Mouse (Mus musculus): ENCODE measurements around the gene Ciao1. TPM values are rescaled to one million over a fixed set of nuclear protein-coding genes. Genes with fewer than 3 reads are reported as not detected.

Gene Ciao1
- polyA plus RNA-seq, 1 experiment from 2014 or later: 61.4 TPM

DNA sequence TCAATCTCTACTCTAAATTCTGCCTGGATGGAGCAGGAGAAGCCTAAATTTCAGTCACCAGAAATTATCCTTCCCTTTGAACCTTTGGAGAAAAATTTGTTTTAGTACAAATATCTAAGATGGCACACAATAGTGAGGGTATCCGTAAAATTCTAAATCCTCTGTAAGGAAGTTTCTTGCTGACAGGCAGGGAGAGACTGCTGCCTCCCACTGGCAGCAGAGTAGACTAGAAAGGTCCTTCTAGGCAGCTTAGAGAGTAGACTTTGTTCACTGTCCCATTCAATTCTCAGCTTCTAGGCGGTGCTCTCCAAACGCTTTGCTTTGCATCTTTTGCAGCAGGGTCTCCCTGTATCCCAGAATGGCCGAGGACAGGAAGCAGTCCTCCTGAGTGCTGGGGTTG, 20.2 kb upstream of the Ciao1 start:
- Histone ChIP-seq H3K4me2 (replicated peaks; ENCODE audit: low read depth, low read length) (no peak overlapping the region), H3K27ac (ENCODE audit: low read length) (no peak overlapping the region), H3K9me3 (ENCODE audit: low read length) (no peaks in the 10 kb centered on the region), H3K4me1 (ENCODE audit: insufficient read depth, low read depth, low read length) (no peaks in the 10 kb centered on the region), H3K36me3 (ENCODE audit: insufficient read depth, low read length) (no peaks in the 10 kb centered on the region), H3K9ac (replicated peaks; ENCODE audit: low read depth) (no peak overlapping the region), H3K4me3 (ENCODE audit: low read depth, low read length) (no peak overlapping the region), H3K27me3 (replicated peaks; ENCODE audit: insufficient read depth, low read length) (no peaks in the 10 kb centered on the region)
- WGBS: 46% methylated on average over 4 of the region's 4 CpGs
- DNase-seq (ENCODE audit: low spot score) (no peak), ATAC-seq (no peak)
- no peak for TF ChIP-seq EP300 (IDR thresholded peaks at IDR 0.05)
- TF ChIP-seq CTCF (IDR thresholded peaks at IDR 0.05): no peak

DNA sequence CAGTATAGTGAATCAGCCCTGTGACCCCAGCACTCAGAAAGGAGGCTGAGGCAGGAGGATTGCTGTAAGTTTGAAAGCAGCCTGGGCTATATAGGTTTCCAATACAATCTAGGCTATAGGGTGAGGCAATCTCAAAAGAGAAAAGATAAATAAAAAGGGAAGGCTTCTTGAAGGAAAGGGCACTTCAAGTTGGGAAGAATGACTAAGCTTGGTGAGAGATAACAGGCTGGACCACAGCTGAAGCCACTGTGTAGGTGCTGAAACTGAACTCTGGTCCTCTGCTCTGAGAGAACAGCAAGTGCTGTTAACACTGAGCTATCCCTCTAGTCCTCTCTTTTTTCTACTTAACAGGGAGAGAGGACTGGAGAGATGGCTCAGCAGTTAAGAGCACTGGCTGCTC, 14.9 kb upstream of the Ciao1 start:
- no peak for ATAC-seq
- no peak for TF ChIP-seq EP300 (IDR thresholded peaks at IDR 0.05)
- TF ChIP-seq CTCF (IDR thresholded peaks at IDR 0.05): no peak
- Histone ChIP-seq H3K4me1 (ENCODE audit: insufficient read depth, low read depth, low read length) (no peaks in the 10 kb centered on the region), H3K9me3 (ENCODE audit: low read length) (no peaks in the 10 kb centered on the region), H3K4me2 (replicated peaks; ENCODE audit: low read depth, low read length) (no peak overlapping the region), H3K36me3 (ENCODE audit: insufficient read depth, low read length) (peaks cover 8% of the 10 kb centered on the region; the same call in 1 of the 2 replicates), H3K4me3 (ENCODE audit: low read depth, low read length) (no peak overlapping the region), H3K27me3 (replicated peaks; ENCODE audit: insufficient read depth, low read length) (no peaks in the 10 kb centered on the region), H3K27ac (ENCODE audit: low read length) (no peak overlapping the region), H3K9ac (replicated peaks; ENCODE audit: low read depth) (no peak overlapping the region)
- DNase-seq (ENCODE audit: low spot score): no peak

DNA sequence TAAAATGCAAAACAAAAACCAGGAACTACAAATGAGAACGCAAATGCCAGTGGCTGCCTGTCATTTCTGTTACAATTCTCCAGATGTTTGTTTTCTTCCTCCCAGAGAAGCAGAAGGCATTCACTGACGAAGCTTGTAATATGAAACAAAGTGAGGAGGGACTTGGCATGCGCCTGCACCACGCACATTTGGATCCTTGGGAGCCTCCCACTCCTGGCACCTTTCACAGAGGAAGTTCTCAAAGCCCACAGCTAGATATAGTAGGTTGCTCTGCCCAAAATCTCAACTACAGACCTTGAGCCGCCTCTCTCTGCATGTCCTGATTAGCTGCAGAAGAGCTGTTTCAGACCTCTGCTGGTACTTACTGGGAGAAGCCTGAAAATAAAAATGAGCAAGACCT, 11.7 kb upstream of the Ciao1 start:
- peak; percentile 82 for DNase-seq (ENCODE audit: low spot score)
- TF ChIP-seq CTCF (IDR thresholded peaks at IDR 0.05) (no peak), EP300 (IDR thresholded peaks at IDR 0.05) (no peak)
- H3K9me3 ChIP-seq (ENCODE audit: low read length): no peaks in the 10 kb centered on the region
- peak overlapping the region; percentile 20; the same call in 1 of the 2 replicates for H3K27ac ChIP-seq (ENCODE audit: low read length)
- no peak overlapping the region for H3K4me3 ChIP-seq (ENCODE audit: low read depth, low read length)
- no peaks in the 10 kb centered on the region for H3K27me3 ChIP-seq (replicated peaks; ENCODE audit: insufficient read depth, low read length)
- H3K4me2 ChIP-seq (replicated peaks; ENCODE audit: low read depth, low read length): no peak overlapping the region
- H3K9ac ChIP-seq (replicated peaks; ENCODE audit: low read depth): no peak overlapping the region
- H3K4me1 ChIP-seq (ENCODE audit: insufficient read depth, low read depth, low read length): no peaks in the 10 kb centered on the region
- ATAC-seq: peak; percentile 75
- peaks cover 16% of the 10 kb centered on the region; the same call in 1 of the 2 replicates for H3K36me3 ChIP-seq (ENCODE audit: insufficient read depth, low read length)
- WGBS: 62% methylated on average over 5 of the region's 5 CpGs

- WGBS: 82% methylated on average over 6 of the region's 6 CpGs
- Histone ChIP-seq H3K9ac (replicated peaks; ENCODE audit: low read depth) (no peak overlapping the region), H3K9me3 (ENCODE audit: low read length) (no peaks in the 10 kb centered on the region), H3K36me3 (ENCODE audit: insufficient read depth, low read length) (peaks cover 16% of the 10 kb centered on the region; the same call in 1 of the 2 replicates), H3K4me1 (ENCODE audit: insufficient read depth, low read depth, low read length) (no peaks in the 10 kb centered on the region), H3K4me3 (ENCODE audit: low read depth, low read length) (no peak overlapping the region), H3K4me2 (replicated peaks; ENCODE audit: low read depth, low read length) (no peak overlapping the region), H3K27ac (ENCODE audit: low read length) (no peak overlapping the region), H3K27me3 (replicated peaks; ENCODE audit: insufficient read depth, low read length) (no peaks in the 10 kb centered on the region)
- DNase-seq (ENCODE audit: low spot score) (no peak), ATAC-seq (no peak)
- TF ChIP-seq CTCF (IDR thresholded peaks at IDR 0.05): no peak
- TF ChIP-seq EP300 (IDR thresholded peaks at IDR 0.05): no peak
These were observed 7.7 kb upstream of the Ciao1 start for GRCm38 (mm10) chr2:127255294-127255693.

- H3K9ac ChIP-seq (replicated peaks; ENCODE audit: low read depth): no peak overlapping the region
- H3K27ac ChIP-seq (ENCODE audit: low read length): no peak overlapping the region
- H3K4me2 ChIP-seq (replicated peaks; ENCODE audit: low read depth, low read length): no peak overlapping the region
- H3K4me3 ChIP-seq (ENCODE audit: low read depth, low read length): no peak overlapping the region
- H3K27me3 ChIP-seq (replicated peaks; ENCODE audit: insufficient read depth, low read length): no peaks in the 10 kb centered on the region
- ATAC-seq: no peak
- WGBS: 86% methylated on average over 3 of the region's 3 CpGs
- peaks cover 16% of the 10 kb centered on the region; the same call in 1 of the 2 replicates for H3K36me3 ChIP-seq (ENCODE audit: insufficient read depth, low read length)
- H3K9me3 ChIP-seq (ENCODE audit: low read length): no peaks in the 10 kb centered on the region
- TF ChIP-seq CTCF (IDR thresholded peaks at IDR 0.05): no peak
- no peak for DNase-seq (ENCODE audit: low spot score)
- H3K4me1 ChIP-seq (ENCODE audit: insufficient read depth, low read depth, low read length): no peaks in the 10 kb centered on the region
These were observed 7.1 kb upstream of the Ciao1 start for GRCm38 (mm10) chr2:127254604-127255134.

DNA sequence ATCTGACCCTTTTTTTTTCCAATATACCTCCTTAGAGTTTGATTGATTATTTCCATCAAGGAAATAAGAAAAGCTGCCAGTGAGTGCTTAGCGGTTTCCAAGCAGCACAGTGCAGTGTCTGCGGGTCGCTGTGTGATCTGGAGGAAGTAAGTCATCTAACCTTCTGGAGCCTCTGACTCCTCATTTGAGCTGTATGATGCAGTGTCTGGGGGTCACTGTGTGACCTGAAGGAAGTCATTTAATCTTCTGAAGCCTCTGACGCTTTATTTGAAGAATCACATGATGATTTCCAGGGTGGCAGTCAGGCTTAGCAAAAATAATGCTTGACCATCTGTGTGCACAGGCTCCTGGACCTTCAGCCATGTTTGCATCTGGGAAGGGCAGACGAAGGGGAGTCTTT, 5.2 kb upstream of the Ciao1 start:
- TF ChIP-seq EP300 (IDR thresholded peaks at IDR 0.05) (no peak), CTCF (IDR thresholded peaks at IDR 0.05) (no peak)
- H3K36me3 ChIP-seq (ENCODE audit: insufficient read depth, low read length): peaks cover 10% of the 10 kb centered on the region; the same call in 1 of the 2 replicates
- H3K4me2 ChIP-seq (replicated peaks; ENCODE audit: low read depth, low read length): no peak overlapping the region
- no peaks in the 10 kb centered on the region for H3K9me3 ChIP-seq (ENCODE audit: low read length)
- H3K4me1 ChIP-seq (ENCODE audit: insufficient read depth, low read depth, low read length): 0 out of 2 replicates have a peak, but pooled peaks cover 5% of the 10 kb centered on the region
- no peak for DNase-seq (ENCODE audit: low spot score)
- no peak overlapping the region for H3K9ac ChIP-seq (replicated peaks; ENCODE audit: low read depth)
- H3K27me3 ChIP-seq (replicated peaks; ENCODE audit: insufficient read depth, low read length): no peaks in the 10 kb centered on the region
- ATAC-seq: no peak
- H3K27ac ChIP-seq (ENCODE audit: low read length): no peak overlapping the region
- H3K4me3 ChIP-seq (ENCODE audit: low read depth, low read length): no peak overlapping the region
- WGBS: 52% methylated on average over 5 of the region's 5 CpGs

Data from lung, postnatal 0 days (tissue).